Mouse (Mus musculus) midbrain, embryonic 10.5 days (tissue): ENCODE measurements around the gene Mmel1. TPM values are rescaled to one million over a fixed set of nuclear protein-coding genes. Genes with fewer than 3 reads are reported as not detected.

Experiments used
- DNase-seq: peaks from one replicate; pipeline ENCODE4 v3.0.0-alpha.2; 2017; ENCODE audit warnings: low spot score
- H3K27ac ChIP-seq: fragments of 300-500 bp; sonication (generic); replicated peaks from 2 replicates; pipeline ENCODE4 v1.5.1; 2016; ENCODE audit warnings: mild to moderate bottlenecking
- H3K27me3 ChIP-seq: fragments of 300-500 bp; sonication (generic); 2 replicates; pipeline ENCODE4 v1.6.1; 2016; ENCODE audit warnings: low read depth, mild to moderate bottlenecking; ENCODE audit not compliant: poor library complexity, severe bottlenecking
- H3K36me3 ChIP-seq: fragments of 300-500 bp; sonication (generic); 2 replicates; pipeline ENCODE4 v1.6.1; 2016; ENCODE audit warnings: mild to moderate bottlenecking, moderate library complexity
- H3K4me1 ChIP-seq: fragments of 300-500 bp; sonication (generic); 2 replicates; pipeline ENCODE4 v1.6.1; 2016
- H3K4me3 ChIP-seq: fragments of 300-500 bp; sonication (generic); 2 replicates; pipeline ENCODE4 v1.5.1; 2016; ENCODE audit warnings: mild to moderate bottlenecking, moderate library complexity
- H3K9me3 ChIP-seq: fragments of 300-500 bp; sonication (generic); replicated peaks from 2 replicates; pipeline ENCODE4 v1.6.1; 2016; ENCODE audit warnings: mild to moderate bottlenecking
- WGBS: fragments of 180-500 bp; shearing (Covaris S2); methylation state at CpG from one replicate; pipeline ENCODE4 v1.1.7; 2016; 5-methylcytosine and 5-hydroxymethylcytosine counted together
- polyA plus RNA-seq: library from polyadenylated mRNA; unstranded; fragments of >200 nt; fragmentation: Nextera tagmentation; extraction: Ambion mirVana; gene quantifications from 2 replicates; pipeline ENCODE4 v1.2.1, GENCODE M21; 2016

Gene Mmel1
- polyA plus RNA-seq, 1 experiment from 2014 or later: 0.35 TPM

GRCm38 (mm10) chr4:154898506-154899446 lies 29.4 kb downstream of the Mmel1 start, which contains the start of gene Fam213b:
Gene Fam213b, minus strand, starts transcription at chr4:154899135.
- peaks cover 17% of the 10 kb centered on the region; the same call in 1 of the 2 replicates for H3K36me3 ChIP-seq
- peaks cover 23% of the 10 kb centered on the region for H3K27me3 ChIP-seq
- H3K4me3 ChIP-seq: peak within 1 kb of the TSS; percentile 72
- H3K27ac ChIP-seq: peak within 1 kb of the TSS; percentile 84
- H3K9me3 ChIP-seq: peaks cover 7% of the 10 kb centered on the region; the same call in 1 of the 2 replicates
- DNase-seq: peak; percentile 92
- 3% methylated on average over 43 of the region's 43 CpGs for WGBS
- H3K4me1 ChIP-seq: peaks cover 44% of the 10 kb centered on the region

GRCm38 (mm10) chr4:154902371-154902770 lies 33.0 kb downstream of the Mmel1 start:
- H3K4me1 ChIP-seq: peaks cover 48% of the 10 kb centered on the region
- H3K9me3 ChIP-seq: peaks cover 7% of the 10 kb centered on the region; the same call in 1 of the 2 replicates
- WGBS: 86% methylated on average over 2 of the region's 2 CpGs
- no peak overlapping the region for H3K27ac ChIP-seq
- H3K36me3 ChIP-seq: no peaks in the 10 kb centered on the region
- peaks cover 9% of the 10 kb centered on the region for H3K27me3 ChIP-seq
- H3K4me3 ChIP-seq: no peak overlapping the region
- DNase-seq: no peak

GRCm38 (mm10) chr4:154904185-154905071 lies 35.0 kb downstream of the Mmel1 start:
- Histone ChIP-seq H3K27me3 (no peaks in the 10 kb centered on the region), H3K36me3 (no peaks in the 10 kb centered on the region), H3K27ac (peak overlapping the region; percentile 71), H3K9me3 (peaks cover 7% of the 10 kb centered on the region; the same call in 1 of the 2 replicates), H3K4me1 (peaks cover 33% of the 10 kb centered on the region), H3K4me3 (peak overlapping the region; percentile 52)
- 3% methylated on average over 16 of the region's 16 CpGs for WGBS
- DNase-seq: peak; percentile 73

- Histone ChIP-seq H3K4me1 (peaks cover 47% of the 10 kb centered on the region), H3K9me3 (no peaks in the 10 kb centered on the region)
These were observed 38.4 kb downstream of the Mmel1 start for GRCm38 (mm10) chr4:154907833-154908232.

GRCm38 (mm10) chr4:154908490-154908889 lies 39.1 kb downstream of the Mmel1 start:
- Histone ChIP-seq H3K27me3 (no peaks in the 10 kb centered on the region), H3K9me3 (no peaks in the 10 kb centered on the region), H3K36me3 (no peaks in the 10 kb centered on the region), H3K4me1 (peaks cover 49% of the 10 kb centered on the region), H3K4me3 (no peak overlapping the region), H3K27ac (no peak overlapping the region)
- DNase-seq: no peak
- WGBS: 86% methylated on average over 5 of the region's 5 CpGs

More at GRCm38 (mm10) chr4:154907833-154908232, 38.4 kb downstream of the Mmel1 start:
- H3K27me3 ChIP-seq: no peaks in the 10 kb centered on the region
- H3K36me3 ChIP-seq: no peaks in the 10 kb centered on the region
- peak overlapping the region; percentile 79 for H3K27ac ChIP-seq
- 49% methylated on average over 17 of the region's 17 CpGs for WGBS
- H3K4me3 ChIP-seq: 0 out of 2 replicates have a peak overlapping the region, but pooled peaks have one; percentile 9
- DNase-seq: peak; percentile 69

- Histone ChIP-seq H3K4me1 (peaks cover 33% of the 10 kb centered on the region), H3K4me3 (peak overlapping the region; percentile 29), H3K27ac (peak overlapping the region; percentile 47), H3K9me3 (no peaks in the 10 kb centered on the region), H3K36me3 (no peaks in the 10 kb centered on the region), H3K27me3 (no peaks in the 10 kb centered on the region)
- WGBS: 14% methylated on average over 15 of the region's 15 CpGs
- no peak for DNase-seq
These were observed 41.5 kb downstream of the Mmel1 start for GRCm38 (mm10) chr4:154910606-154911522.

- H3K27me3 ChIP-seq: no peaks in the 10 kb centered on the region
- H3K36me3 ChIP-seq: no peaks in the 10 kb centered on the region
- H3K27ac ChIP-seq: peak overlapping the region; percentile 47
- peaks cover 34% of the 10 kb centered on the region for H3K4me1 ChIP-seq
- H3K9me3 ChIP-seq: no peaks in the 10 kb centered on the region
- no peak overlapping the region for H3K4me3 ChIP-seq
- WGBS: 71% methylated on average over 2 of the region's 2 CpGs
- DNase-seq: no peak
These were observed 42.3 kb downstream of the Mmel1 start for GRCm38 (mm10) chr4:154911644-154912043.

- H3K27ac ChIP-seq: peak overlapping the region; percentile 43; the same call in 1 of the 2 replicates
- 0 out of 2 replicates have a peak, but pooled peaks cover 2% of the 10 kb centered on the region for H3K9me3 ChIP-seq
- no peak overlapping the region for H3K4me3 ChIP-seq
- WGBS: 95% methylated on average over 3 of the region's 3 CpGs
- DNase-seq: no peak
- H3K27me3 ChIP-seq: no peaks in the 10 kb centered on the region
- H3K36me3 ChIP-seq: no peaks in the 10 kb centered on the region
- peaks cover 29% of the 10 kb centered on the region for H3K4me1 ChIP-seq
These were observed 44.5 kb downstream of the Mmel1 start for GRCm38 (mm10) chr4:154913845-154914244.

- DNase-seq: no peak
- Histone ChIP-seq H3K27ac (no peak overlapping the region), H3K9me3 (0 out of 2 replicates have a peak, but pooled peaks cover 2% of the 10 kb centered on the region), H3K36me3 (no peaks in the 10 kb centered on the region), H3K27me3 (no peaks in the 10 kb centered on the region), H3K4me3 (no peak overlapping the region), H3K4me1 (peaks cover 29% of the 10 kb centered on the region)
- WGBS: 92% methylated on average over 4 of the region's 4 CpGs
These were observed 44.9 kb downstream of the Mmel1 start for GRCm38 (mm10) chr4:154914252-154914651.

- Histone ChIP-seq H3K9me3 (0 out of 2 replicates have a peak, but pooled peaks cover 2% of the 10 kb centered on the region), H3K4me1 (peaks cover 29% of the 10 kb centered on the region), H3K27me3 (no peaks in the 10 kb centered on the region), H3K27ac (no peak overlapping the region), H3K4me3 (no peak overlapping the region), H3K36me3 (no peaks in the 10 kb centered on the region)
- 87% methylated on average over 3 of the region's 3 CpGs for WGBS
- DNase-seq: no peak
These were observed 45.3 kb downstream of the Mmel1 start for GRCm38 (mm10) chr4:154914707-154915106.

- DNase-seq: no peak
- H3K36me3 ChIP-seq: no peaks in the 10 kb centered on the region
- 0 out of 2 replicates have a peak overlapping the region, but pooled peaks have one; percentile 42 for H3K27ac ChIP-seq
- H3K27me3 ChIP-seq: no peaks in the 10 kb centered on the region
- H3K9me3 ChIP-seq: 0 out of 2 replicates have a peak, but pooled peaks cover 2% of the 10 kb centered on the region
- H3K4me1 ChIP-seq: peaks cover 25% of the 10 kb centered on the region
- 90% methylated on average over 10 of the region's 10 CpGs for WGBS
- no peak overlapping the region for H3K4me3 ChIP-seq
These were observed 45.9 kb downstream of the Mmel1 start for GRCm38 (mm10) chr4:154915286-154915685.
